Mouse (Mus musculus): ENCODE data around the gene Ahcy. TPM values are rescaled to one million over a fixed set of nuclear protein-coding genes. Genes with fewer than 3 reads are reported as not detected.
"Not testable (repeated sequence)": the region's sequence is repeated elsewhere in the genome, so short reads cannot be mapped to it uniquely, and the experiment has no call there.

The Ahcy gene
- total RNA-seq, 2 experiments from 2014 or later, result 13.9 to 19.0 TPM

DNA sequence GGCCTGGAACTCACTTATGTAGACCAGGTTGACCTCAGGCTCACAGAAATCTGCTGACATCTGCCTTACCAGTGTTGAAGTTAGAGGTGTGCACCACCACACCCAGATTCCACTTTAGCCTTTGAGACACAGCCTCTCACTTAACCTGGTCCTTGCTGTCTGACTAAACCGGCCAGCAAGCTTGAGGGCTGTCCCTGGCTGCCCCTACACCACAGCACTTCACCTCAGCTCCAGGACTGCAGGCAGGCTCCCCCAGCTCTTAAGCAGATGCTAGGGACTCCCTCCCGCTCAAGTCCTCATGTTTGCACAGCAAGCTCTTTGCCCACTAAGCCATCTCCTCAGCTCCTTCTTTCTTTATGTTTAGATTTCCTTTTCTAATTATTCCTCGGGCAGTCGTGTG, 34.3 kb downstream of the Ahcy start:
- no peak for DNase-seq
- intact Hi-C loops (cut with DNase I), result no loop called here
- Histone ChIP-seq H3K4me3 (no peak overlapping the region), H3K27ac (no peak overlapping the region)
- TF ChIP-seq CTCF (IDR thresholded peaks at IDR 0.05), result no peak

DNA sequence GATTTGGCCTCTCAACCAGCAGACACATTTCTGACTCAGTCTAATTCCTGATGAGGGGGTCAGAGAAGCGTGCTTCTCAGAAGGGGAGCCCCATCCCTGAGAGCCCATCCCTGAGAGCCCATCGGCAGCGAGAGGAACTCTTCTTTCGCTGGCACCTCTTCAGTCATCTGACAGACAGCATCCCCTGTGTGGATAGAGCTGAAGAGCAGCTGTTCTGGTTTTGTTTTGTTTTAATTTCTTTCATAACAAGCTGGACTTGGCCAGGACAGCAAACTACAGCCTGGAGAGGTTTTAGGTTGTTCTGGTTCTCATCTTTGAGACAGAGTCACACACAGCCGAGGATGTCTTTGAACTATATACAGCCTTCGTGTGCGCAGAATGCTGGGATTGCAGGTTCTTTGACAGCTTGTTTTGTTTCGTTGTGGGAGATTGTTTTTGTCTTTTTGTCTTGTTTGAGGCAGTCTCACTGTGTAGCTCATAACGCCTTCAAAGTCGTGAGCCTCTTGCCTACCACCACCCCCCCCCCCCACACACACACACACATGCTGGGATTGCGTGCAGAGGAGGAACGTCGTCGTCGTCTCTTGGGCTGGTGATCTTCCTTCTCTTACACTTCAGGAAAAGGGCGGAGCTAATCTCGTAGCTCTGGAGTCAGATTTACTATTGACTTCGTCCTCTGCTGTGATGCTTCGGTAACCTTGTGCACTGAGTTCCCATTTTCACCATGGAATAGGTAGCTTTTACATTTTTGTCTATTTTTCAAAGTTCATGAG, 41.2 kb downstream of the Ahcy start:
- no peak overlapping the region for H3K4me3 ChIP-seq
- DNase-seq, result no peak
- H3K27ac ChIP-seq, result no peak overlapping the region
- intact Hi-C loops (cut with DNase I), result no loop called here
- no peak for TF ChIP-seq CTCF (IDR thresholded peaks at IDR 0.05)

DNA sequence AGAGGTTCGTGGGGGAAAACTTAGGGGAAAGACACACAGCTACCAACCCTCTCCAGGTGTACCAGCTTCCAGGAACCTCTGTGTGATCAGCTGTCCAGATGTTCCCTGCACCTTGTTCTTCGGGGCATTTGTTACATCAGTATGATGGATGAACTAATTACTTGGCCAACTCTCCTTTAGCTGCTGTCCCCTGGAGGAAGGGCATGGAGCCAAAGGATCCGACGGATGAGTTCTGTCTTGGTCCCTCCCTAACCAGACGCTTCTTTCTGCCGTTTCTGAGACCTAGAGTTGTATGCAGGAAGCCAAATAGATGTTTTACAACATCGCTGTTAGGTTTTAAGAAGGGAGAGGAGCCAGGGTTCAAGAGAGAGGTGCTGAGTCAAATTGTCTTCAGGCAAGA, 43.5 kb downstream of the Ahcy start:
- Histone ChIP-seq H3K4me3 (no peak overlapping the region), H3K27ac (no peak overlapping the region)
- intact Hi-C loops (cut with DNase I), result loop anchor here (1.0 kb wide), 1 partner anchor 17 kb away; no protein-coding TSS in a partner anchor
- no peak for DNase-seq
- no peak for TF ChIP-seq CTCF (IDR thresholded peaks at IDR 0.05)

DNA sequence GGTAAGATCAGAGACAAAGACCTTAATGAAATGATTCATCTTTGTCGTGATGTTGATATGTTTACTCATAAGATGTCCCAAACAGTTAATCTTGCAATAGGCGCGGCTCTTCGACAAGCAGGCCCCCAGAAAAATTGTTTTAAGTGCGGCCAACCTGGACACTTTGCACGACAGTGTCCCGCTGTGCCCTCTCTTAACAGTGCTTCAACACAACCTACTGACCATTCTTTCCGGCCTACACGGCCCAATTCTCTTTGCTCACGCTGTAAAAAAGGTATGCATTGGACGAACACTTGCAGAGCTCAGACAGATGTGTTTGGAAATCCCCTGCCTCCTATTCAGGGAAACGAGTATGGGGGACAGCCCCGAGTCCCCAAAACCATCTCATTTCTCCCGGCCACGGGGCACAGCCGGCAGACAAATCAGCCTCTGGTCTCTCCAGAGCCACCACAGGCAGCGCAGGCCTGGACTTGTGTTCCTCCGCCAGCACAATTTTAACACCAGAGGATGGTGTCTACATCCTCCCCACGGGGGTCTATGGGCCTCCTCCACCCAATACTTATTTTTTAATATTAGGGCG, 54.0 kb downstream of the Ahcy start:
- H3K4me3 ChIP-seq; H3K27ac ChIP-seq; intact Hi-C loops (cut with DNase I); DNase-seq: not testable (repeated sequence)

DNA sequence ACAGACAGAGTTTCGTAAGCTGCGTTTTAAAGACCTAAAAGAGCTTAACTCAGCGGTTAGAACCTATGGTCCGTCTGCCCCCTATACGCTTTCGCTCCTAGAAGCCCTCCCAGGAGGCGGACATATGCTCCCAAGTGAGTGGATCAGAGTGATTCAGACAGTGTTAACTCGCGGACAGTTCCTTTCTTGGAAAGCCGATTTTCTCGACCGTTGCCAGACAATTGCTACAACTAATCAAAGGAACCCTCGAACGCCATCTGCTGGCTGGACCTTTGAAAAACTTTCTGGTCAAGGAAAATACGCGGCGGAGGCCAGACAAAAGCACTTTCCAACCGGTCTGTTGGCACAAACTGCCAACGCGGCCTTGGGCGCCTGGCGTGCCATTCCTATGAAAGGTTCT, 54.6 kb downstream of the Ahcy start:
- peak; percentile 76 for TF ChIP-seq CTCF (IDR thresholded peaks at IDR 0.05)
- peak; percentile 87 for DNase-seq
- intact Hi-C loops (cut with DNase I), result no loop called here
- Histone ChIP-seq H3K4me3 (peak overlapping the region; percentile 78), H3K27ac (peak overlapping the region; percentile 78)

DNA sequence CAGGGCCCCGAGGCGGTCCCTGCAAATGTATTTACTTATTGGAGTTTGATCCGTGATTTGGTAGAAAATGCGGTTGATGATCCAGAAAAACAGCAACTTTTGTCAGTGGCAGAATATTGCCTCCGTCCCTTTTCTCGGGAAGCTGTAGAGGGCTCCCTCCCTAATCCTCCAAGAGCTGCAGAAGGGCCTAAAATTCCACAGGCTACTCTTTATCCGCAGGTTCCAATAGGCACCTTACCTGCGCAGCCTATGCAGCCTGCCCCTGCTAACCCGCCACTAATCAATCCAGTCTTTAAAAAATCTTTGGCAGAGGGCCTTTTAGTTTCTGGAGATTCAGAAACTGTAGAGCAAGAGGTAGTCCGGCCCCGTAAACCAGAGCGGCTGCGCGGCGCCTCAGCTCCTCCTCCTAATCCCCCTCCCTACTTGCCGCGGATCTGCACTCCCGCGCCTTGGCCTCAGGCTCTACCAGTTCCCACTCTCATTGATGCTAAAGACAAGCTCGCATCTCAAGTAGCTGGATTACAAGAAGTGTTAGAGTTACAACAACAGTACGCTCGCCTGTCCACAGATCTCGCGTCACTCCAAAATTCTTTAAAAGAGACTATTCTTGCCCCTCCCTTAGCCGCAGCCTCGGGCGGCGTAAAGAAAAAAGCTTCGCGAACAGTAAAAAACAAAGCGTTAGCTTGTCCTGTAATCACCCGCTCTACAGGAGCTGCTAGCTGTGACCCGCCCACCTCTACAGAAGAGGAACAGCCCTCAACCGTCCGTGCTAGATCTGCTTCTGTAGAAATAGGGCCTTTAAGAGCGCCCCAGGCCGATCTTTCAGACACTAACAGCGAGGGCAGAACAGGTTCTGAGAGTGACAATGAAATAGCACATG, 55.3 kb downstream of the Ahcy start:
- peak overlapping the region; percentile 78 for H3K4me3 ChIP-seq
- H3K27ac ChIP-seq, result peak overlapping the region; percentile 78
- no peak for TF ChIP-seq CTCF (IDR thresholded peaks at IDR 0.05)
- DNase-seq, result peak; percentile 68
- intact Hi-C loops (cut with DNase I), result no loop called here

DNA sequence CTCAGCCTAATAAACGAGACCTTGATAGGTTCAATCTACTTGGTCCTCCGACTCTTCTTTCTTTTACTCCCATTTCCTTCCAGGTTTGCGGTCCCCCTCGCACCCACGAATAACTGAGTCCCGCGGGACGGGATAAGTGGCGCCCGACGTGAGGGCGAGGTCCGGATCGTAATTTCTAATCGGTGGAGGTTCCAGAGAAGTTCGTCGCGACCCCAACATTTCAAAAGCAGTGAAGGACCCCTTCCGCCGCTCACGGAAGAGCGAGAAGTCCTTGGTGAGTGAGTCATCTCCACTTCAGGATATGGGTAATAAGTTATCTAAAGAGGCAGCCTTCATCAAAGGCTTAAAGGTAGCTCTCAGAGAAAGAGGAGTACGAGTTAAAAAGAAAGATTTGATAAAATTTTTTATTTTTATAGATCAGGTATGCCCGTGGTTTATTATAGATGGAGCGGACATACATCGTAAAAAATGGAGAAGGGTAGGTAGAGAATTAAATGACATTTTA, 56.0 kb downstream of the Ahcy start, which contains the start of gene Gm14226:
Gene Gm14226 (plus strand): TSS at position 16 of the 505 bp plus-strand sequence.
- Histone ChIP-seq H3K4me3 (peak within 1 kb of the TSS; percentile 78), H3K27ac (peak within 1 kb of the TSS; percentile 78)
- DNase-seq; intact Hi-C loops (cut with DNase I): not testable (repeated sequence)

DNA sequence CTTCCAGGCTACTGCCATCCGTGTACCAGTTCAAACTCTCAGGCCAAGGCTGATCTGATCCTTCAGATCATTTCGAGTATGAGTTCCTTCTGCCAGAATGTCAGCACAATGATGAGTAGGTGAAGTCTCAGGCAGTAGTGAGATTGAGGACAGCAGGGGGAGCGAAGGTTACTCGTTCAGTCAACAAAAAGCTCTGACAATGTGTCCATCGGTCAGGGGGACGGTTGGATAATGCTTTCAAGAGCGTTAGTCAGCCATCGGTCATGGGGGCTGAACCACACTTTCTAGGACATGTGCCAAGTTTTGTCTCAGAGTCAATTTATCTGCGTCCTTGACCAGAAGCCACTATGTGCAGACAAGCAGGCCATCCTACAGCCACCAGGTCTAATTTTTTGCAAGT, 57.5 kb downstream of the Ahcy start:
- intact Hi-C loops (cut with DNase I); H3K27ac ChIP-seq: not testable (repeated sequence)

DNA sequence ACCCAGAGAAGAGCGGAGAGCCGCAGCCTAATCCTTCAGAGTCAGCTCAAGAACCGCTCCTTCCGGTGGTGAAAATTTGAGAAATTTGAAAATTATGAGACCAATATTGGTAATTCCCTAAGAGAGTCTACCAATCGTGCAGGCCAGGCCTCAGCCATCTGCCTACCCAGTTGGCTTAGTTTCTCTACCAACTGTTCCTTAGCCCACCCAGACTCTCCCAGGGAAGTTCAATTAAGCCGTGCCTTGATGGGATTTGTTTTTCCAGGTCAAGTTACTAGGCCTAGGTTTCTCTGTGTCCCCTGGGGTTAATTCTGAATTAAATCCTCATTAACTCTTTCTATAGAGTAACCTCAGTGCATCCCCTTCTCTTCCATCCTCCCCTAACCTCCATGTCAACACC, 61.3 kb downstream of the Ahcy start:
- Histone ChIP-seq H3K4me3 (no peak overlapping the region), H3K27ac (no peak overlapping the region)
- intact Hi-C loops (cut with DNase I), result no loop called here
- TF ChIP-seq CTCF (IDR thresholded peaks at IDR 0.05), result no peak
- DNase-seq, result no peak

More for the DNA sequence above, 57.5 kb downstream of the Ahcy start:
- H3K4me3 ChIP-seq, DNase-seq: not testable (repeated sequence)

DNA sequence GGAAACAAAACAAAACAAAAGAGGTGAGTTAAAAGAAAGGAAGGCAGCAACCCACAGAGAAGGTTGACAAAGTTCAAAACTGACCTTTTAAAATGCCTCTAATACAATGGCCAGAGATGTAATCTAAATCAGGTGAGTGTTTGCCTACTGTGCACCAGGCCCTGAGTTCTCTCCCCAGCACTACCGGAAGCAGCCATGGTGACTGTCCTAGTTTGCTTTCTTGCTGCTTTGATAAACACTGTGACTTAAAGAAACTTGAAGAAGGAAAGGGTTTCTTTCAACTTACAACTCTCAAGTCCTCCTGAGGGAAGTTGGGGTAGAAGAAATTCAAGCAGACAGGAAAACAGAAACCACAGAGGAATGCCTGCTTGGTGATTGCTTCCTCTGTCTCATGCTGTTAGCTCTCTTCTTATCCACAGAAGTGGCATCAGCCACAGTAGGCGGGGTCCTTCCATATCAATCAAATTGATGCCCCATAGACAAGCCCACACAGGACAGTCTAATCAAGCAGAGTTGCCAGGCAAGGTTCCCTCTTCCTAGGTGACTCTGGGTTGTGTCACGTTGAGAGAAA, 63.1 kb downstream of the Ahcy start:
- H3K4me3 ChIP-seq, result no peak overlapping the region
- no peak for TF ChIP-seq CTCF (IDR thresholded peaks at IDR 0.05)
- H3K27ac ChIP-seq, result no peak overlapping the region
- intact Hi-C loops (cut with DNase I), result no loop called here
- no peak for DNase-seq

Other genes starting within 250 kb of the Ahcy start
- 100 to 1,000 TPM; 125 TPM for gene Eif2s2, start 181.6 kb downstream of the Ahcy start, total RNA-seq (2021)
- gene Gm14226, start 56.2 kb downstream of the Ahcy start, total RNA-seq (2021), result not detected
- 10 to 100 TPM; 20.1 to 21.6 TPM for gene Itch, start 59.0 kb upstream of the Ahcy start, total RNA-seq (2021)
- gene Dynlrb1, start 162.0 kb upstream of the Ahcy start, total RNA-seq (2021), result 100 to 1,000 TPM; 100 to 128 TPM
- 100 to 1,000 TPM; 267 to 277 TPM for gene Map1lc3a, start 201.8 kb upstream of the Ahcy start, total RNA-seq (2021)